Mouse (Mus musculus): Measurements from ENCODE around the gene Cd72. TPM values are rescaled to one million over a fixed set of nuclear protein-coding genes. Genes with fewer than 3 reads are reported as not detected.

The Cd72 gene
- polyA plus RNA-seq, 1 experiment = 1.5 TPM

- H3K36me3 ChIP-seq (ENCODE audit: control insufficient read depth, insufficient read depth) = peaks cover 31% of the 10 kb centered on the region
These were observed 35.3 kb downstream of the Cd72 start for GRCm38 (mm10) chr4:43418973-43419656.

GRCm38 (mm10) chr4:43418450-43418849 lies 36.0 kb downstream of the Cd72 start:
- Histone ChIP-seq H3ac (ENCODE audit: control insufficient read depth, insufficient read length, low read depth) (no peak overlapping the region), H3K36me3 (ENCODE audit: control insufficient read depth, insufficient read depth) (peaks cover 24% of the 10 kb centered on the region)
- TF ChIP-seq FOSL1 (IDR thresholded peaks at IDR 0.05; ENCODE audit: insufficient read depth, low read length, poor library complexity, severe bottlenecking) (no peak), USF1 (IDR thresholded peaks at IDR 0.05; ENCODE audit: low read depth) (no peak), MYOD1 (IDR thresholded peaks at IDR 0.05; ENCODE audit: control insufficient read depth, insufficient read length, low read depth) (no peak), MAX (IDR thresholded peaks at IDR 0.05) (no peak), CTCF (IDR thresholded peaks at IDR 0.05; ENCODE audit: control insufficient read depth, insufficient read depth, insufficient read length) (no peak), MYOG (IDR thresholded peaks at IDR 0.05; ENCODE audit: control insufficient read depth, extremely low read depth, insufficient read length) (no peak), CEBPB (IDR thresholded peaks at IDR 0.05; ENCODE audit: low read depth) (no peak)

More at GRCm38 (mm10) chr4:43418973-43419656, 35.3 kb downstream of the Cd72 start:
- Histone ChIP-seq H3K27me3 (ENCODE audit: control insufficient read depth, insufficient read depth, insufficient read length) (no peaks in the 10 kb centered on the region), H3K79me3 (ENCODE audit: low read depth) (no peaks in the 10 kb centered on the region), H3K79me2 (ENCODE audit: control insufficient read depth, insufficient read depth) (no peaks in the 10 kb centered on the region), H3ac (ENCODE audit: control insufficient read depth, insufficient read length, low read depth) (no peak overlapping the region), H3K4me3 (ENCODE audit: insufficient read depth, poor library complexity, severe bottlenecking) (no peak overlapping the region)
- TF ChIP-seq MYOG (IDR thresholded peaks at IDR 0.05; ENCODE audit: control insufficient read depth, extremely low read depth, insufficient read length) (no peak), USF1 (IDR thresholded peaks at IDR 0.05; ENCODE audit: low read depth) (no peak), CTCF (IDR thresholded peaks at IDR 0.05; ENCODE audit: control insufficient read depth, insufficient read depth, insufficient read length) (no peak), MAX (IDR thresholded peaks at IDR 0.05) (no peak), FOSL1 (IDR thresholded peaks at IDR 0.05; ENCODE audit: insufficient read depth, low read length, poor library complexity, severe bottlenecking) (no peak), MYOD1 (IDR thresholded peaks at IDR 0.05; ENCODE audit: control insufficient read depth, insufficient read length, low read depth) (no peak), CEBPB (IDR thresholded peaks at IDR 0.05; ENCODE audit: low read depth) (no peak)

GRCm38 (mm10) chr4:43417269-43418062 lies 37.0 kb downstream of the Cd72 start:
- Histone ChIP-seq H3K27me3 (ENCODE audit: control insufficient read depth, insufficient read depth, insufficient read length) (no peaks in the 10 kb centered on the region), H3K4me3 (ENCODE audit: insufficient read depth, poor library complexity, severe bottlenecking) (no peak overlapping the region), H3K36me3 (ENCODE audit: control insufficient read depth, insufficient read depth) (peaks cover 15% of the 10 kb centered on the region), H3K79me3 (ENCODE audit: low read depth) (no peaks in the 10 kb centered on the region), H3K79me2 (ENCODE audit: control insufficient read depth, insufficient read depth) (no peaks in the 10 kb centered on the region), H3ac (ENCODE audit: control insufficient read depth, insufficient read length, low read depth) (no peak overlapping the region)
- TF ChIP-seq USF1 (IDR thresholded peaks at IDR 0.05; ENCODE audit: low read depth) = no peak
- no peak for TF ChIP-seq MYOG (IDR thresholded peaks at IDR 0.05; ENCODE audit: control insufficient read depth, extremely low read depth, insufficient read length)
- TF ChIP-seq MAX (IDR thresholded peaks at IDR 0.05) = no peak
- TF ChIP-seq MYOD1 (IDR thresholded peaks at IDR 0.05; ENCODE audit: control insufficient read depth, insufficient read length, low read depth) = no peak
- TF ChIP-seq FOSL1 (IDR thresholded peaks at IDR 0.05; ENCODE audit: insufficient read depth, low read length, poor library complexity, severe bottlenecking) = no peak
- no peak for TF ChIP-seq CEBPB (IDR thresholded peaks at IDR 0.05; ENCODE audit: low read depth)
- no peak for TF ChIP-seq CTCF (IDR thresholded peaks at IDR 0.05; ENCODE audit: control insufficient read depth, insufficient read depth, insufficient read length)

More at GRCm38 (mm10) chr4:43418450-43418849, 36.0 kb downstream of the Cd72 start:
- Histone ChIP-seq H3K79me2 (ENCODE audit: control insufficient read depth, insufficient read depth) (no peaks in the 10 kb centered on the region), H3K4me3 (ENCODE audit: insufficient read depth, poor library complexity, severe bottlenecking) (no peak overlapping the region), H3K27me3 (ENCODE audit: control insufficient read depth, insufficient read depth, insufficient read length) (no peaks in the 10 kb centered on the region), H3K79me3 (ENCODE audit: low read depth) (no peaks in the 10 kb centered on the region)

GRCm38 (mm10) chr4:43416071-43416490 lies 38.3 kb downstream of the Cd72 start:
- Histone ChIP-seq H3K79me3 (ENCODE audit: low read depth) (no peaks in the 10 kb centered on the region), H3K27me3 (ENCODE audit: control insufficient read depth, insufficient read depth, insufficient read length) (no peaks in the 10 kb centered on the region), H3K4me3 (ENCODE audit: insufficient read depth, poor library complexity, severe bottlenecking) (no peak overlapping the region), H3K79me2 (ENCODE audit: control insufficient read depth, insufficient read depth) (no peaks in the 10 kb centered on the region), H3ac (ENCODE audit: control insufficient read depth, insufficient read length, low read depth) (no peak overlapping the region), H3K36me3 (ENCODE audit: control insufficient read depth, insufficient read depth) (peaks cover 8% of the 10 kb centered on the region)
- no peak for TF ChIP-seq CTCF (IDR thresholded peaks at IDR 0.05; ENCODE audit: control insufficient read depth, insufficient read depth, insufficient read length)
- no peak for TF ChIP-seq MAX (IDR thresholded peaks at IDR 0.05)

GRCm38 (mm10) chr4:43415221-43416070 lies 39.0 kb downstream of the Cd72 start:
- no peak overlapping the region for H3ac ChIP-seq (ENCODE audit: control insufficient read depth, insufficient read length, low read depth)
- H3K4me3 ChIP-seq (ENCODE audit: insufficient read depth, poor library complexity, severe bottlenecking) = no peak overlapping the region
- H3K27me3 ChIP-seq (ENCODE audit: control insufficient read depth, insufficient read depth, insufficient read length) = no peaks in the 10 kb centered on the region
- TF ChIP-seq CEBPB (IDR thresholded peaks at IDR 0.05; ENCODE audit: low read depth) (no peak), CTCF (IDR thresholded peaks at IDR 0.05; ENCODE audit: control insufficient read depth, insufficient read depth, insufficient read length) (no peak), MAX (IDR thresholded peaks at IDR 0.05) (no peak), FOSL1 (IDR thresholded peaks at IDR 0.05; ENCODE audit: insufficient read depth, low read length, poor library complexity, severe bottlenecking) (no peak)
- peaks cover 8% of the 10 kb centered on the region for H3K36me3 ChIP-seq (ENCODE audit: control insufficient read depth, insufficient read depth)
- peaks cover under 1% of the 10 kb centered on the region for H3K79me2 ChIP-seq (ENCODE audit: control insufficient read depth, insufficient read depth)
- no peaks in the 10 kb centered on the region for H3K79me3 ChIP-seq (ENCODE audit: low read depth)
